Mouse (Mus musculus) urinary bladder, adult 2 months (tissue): ENCODE measurements around the gene Olfr523. TPM values are rescaled to one million over a fixed set of nuclear protein-coding genes. Genes with fewer than 3 reads are reported as not detected.
"Not testable (repeated sequence)": the region's sequence is repeated elsewhere in the genome, so short reads cannot be mapped to it uniquely, and the experiment has no call there.

Source experiments
- DNase-seq: peaks from one replicate; pipeline ENCODE4 v3.0.0; 2022; ENCODE audit warnings: low spot score
- polyA plus RNA-seq: library from polyadenylated mRNA; depleted of rRNA; stranded (reverse); fragments of >200 nt; gene quantifications from 2 replicates; pipeline ENCODE4 v1.2.3, GENCODE M21; 2012; rRNA removed

Olfr523 gene
- not detected in 2 replicates for polyA plus RNA-seq

GRCm38 (mm10) chr7:140172936-140173335 is at the start of gene Olfr523:
Gene Olfr523, plus strand, starts transcription at chr7:140173217.
- no peak for DNase-seq

- no peak for DNase-seq
Observed at GRCm38 (mm10) chr7:140124382-140124781, 48.6 kb upstream of the Olfr523 start.

GRCm38 (mm10) chr7:140125278-140126021 is 47.6 kb upstream of the Olfr523 start:
- peak; percentile 74 for DNase-seq

GRCm38 (mm10) chr7:140126022-140126350 is 47.0 kb upstream of the Olfr523 start:
- DNase-seq, result no peak

- no peak for DNase-seq
Observed at GRCm38 (mm10) chr7:140126934-140127333, 46.1 kb upstream of the Olfr523 start.

GRCm38 (mm10) chr7:140127911-140128310 is 45.1 kb upstream of the Olfr523 start:
- no peak for DNase-seq

GRCm38 (mm10) chr7:140132184-140132583 is 40.8 kb upstream of the Olfr523 start:
- DNase-seq, result not testable (repeated sequence)

- not testable (repeated sequence) for DNase-seq
Observed at GRCm38 (mm10) chr7:140134033-140134432, 39.0 kb upstream of the Olfr523 start.

GRCm38 (mm10) chr7:140135106-140135770 is 37.8 kb upstream of the Olfr523 start:
- DNase-seq, result no peak

- DNase-seq, result peak; percentile 98
Observed at GRCm38 (mm10) chr7:140137135-140138020, 35.6 kb upstream of the Olfr523 start, which contains the start of gene Mtg1. Gene Mtg1, plus strand, starts transcription at chr7:140137564.

GRCm38 (mm10) chr7:140138021-140138310 is 35.1 kb upstream of the Olfr523 start:
- DNase-seq, result no peak

GRCm38 (mm10) chr7:140141350-140141749 is 31.7 kb upstream of the Olfr523 start:
- DNase-seq, result no peak

- no peak for DNase-seq
Observed at GRCm38 (mm10) chr7:140144550-140144949, 28.5 kb upstream of the Olfr523 start.

GRCm38 (mm10) chr7:140153383-140153782 is 19.6 kb upstream of the Olfr523 start:
- DNase-seq, result no peak

GRCm38 (mm10) chr7:140153829-140154217 is 19.2 kb upstream of the Olfr523 start:
- DNase-seq, result no peak

GRCm38 (mm10) chr7:140154218-140154927 is 18.6 kb upstream of the Olfr523 start, which contains the start of gene Sprn:
Gene Sprn, minus strand, starts transcription at chr7:140154877.
- DNase-seq, result no peak

- DNase-seq, result no peak
Observed at GRCm38 (mm10) chr7:140160363-140160762, 12.7 kb upstream of the Olfr523 start.

GRCm38 (mm10) chr7:140164664-140165063 is 8.4 kb upstream of the Olfr523 start, which contains the start of gene Olfr522:
Gene Olfr522, minus strand, starts transcription at chr7:140164764.
- DNase-seq, result no peak

GRCm38 (mm10) chr7:140167950-140168349 is 5.1 kb upstream of the Olfr523 start:
- no peak for DNase-seq

GRCm38 (mm10) chr7:140169386-140169785 is 3.6 kb upstream of the Olfr523 start:
- DNase-seq, result no peak

- no peak for DNase-seq
Observed at GRCm38 (mm10) chr7:140170863-140171262, 2.2 kb upstream of the Olfr523 start.

GRCm38 (mm10) chr7:140179176-140179575 is 6.2 kb downstream of the Olfr523 start:
- DNase-seq, result no peak
